Mouse (Mus musculus): ENCODE results near the gene 9030025P20Rik.
"Not testable (repeated sequence)": the region's sequence is repeated elsewhere in the genome, so short reads cannot be mapped to it uniquely, and the experiment has no call there.

9030025P20Rik gene

GRCm38 (mm10) chr17:14990116-14990702 is 11.9 kb downstream of the 9030025P20Rik start:
- peak in 1 of 2 experiments; percentile 2 for DNase-seq (ENCODE audit: low spot score in 2 of 2)

DNA sequence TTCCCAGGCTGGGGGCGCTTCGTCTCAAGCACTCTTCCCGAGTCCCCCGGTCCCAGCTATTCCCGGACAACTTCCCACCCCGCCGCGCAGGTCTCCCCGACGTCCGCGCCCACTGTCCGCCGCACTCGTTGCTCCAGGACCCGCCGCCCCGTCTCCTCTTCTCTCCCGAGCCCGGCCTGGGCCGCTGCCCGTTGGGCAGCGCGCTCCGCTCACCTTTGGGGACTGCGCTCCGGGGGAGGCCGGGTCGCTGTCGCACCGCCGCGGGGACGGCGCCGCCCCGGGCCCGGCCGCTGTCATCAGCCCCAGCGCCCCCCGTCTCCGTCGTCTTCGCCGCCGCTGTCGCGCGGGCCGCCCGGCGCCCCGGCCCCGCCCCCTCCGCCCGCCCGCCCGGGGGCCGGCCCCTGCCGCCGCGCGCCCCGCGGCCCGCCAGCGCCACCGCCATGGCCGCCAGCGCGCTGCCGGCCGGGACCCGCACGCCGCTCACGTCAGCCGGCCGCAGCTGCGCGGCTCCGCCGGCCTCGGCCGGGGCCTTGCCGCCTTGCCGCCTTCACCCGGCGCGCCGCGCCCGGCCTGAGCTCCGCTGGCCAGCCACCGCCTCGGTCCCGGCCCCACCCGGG is 14.4 kb downstream of the 9030025P20Rik start:
- DNase-seq (ENCODE audit: low spot score in 2 of 2): not testable (repeated sequence)

DNA sequence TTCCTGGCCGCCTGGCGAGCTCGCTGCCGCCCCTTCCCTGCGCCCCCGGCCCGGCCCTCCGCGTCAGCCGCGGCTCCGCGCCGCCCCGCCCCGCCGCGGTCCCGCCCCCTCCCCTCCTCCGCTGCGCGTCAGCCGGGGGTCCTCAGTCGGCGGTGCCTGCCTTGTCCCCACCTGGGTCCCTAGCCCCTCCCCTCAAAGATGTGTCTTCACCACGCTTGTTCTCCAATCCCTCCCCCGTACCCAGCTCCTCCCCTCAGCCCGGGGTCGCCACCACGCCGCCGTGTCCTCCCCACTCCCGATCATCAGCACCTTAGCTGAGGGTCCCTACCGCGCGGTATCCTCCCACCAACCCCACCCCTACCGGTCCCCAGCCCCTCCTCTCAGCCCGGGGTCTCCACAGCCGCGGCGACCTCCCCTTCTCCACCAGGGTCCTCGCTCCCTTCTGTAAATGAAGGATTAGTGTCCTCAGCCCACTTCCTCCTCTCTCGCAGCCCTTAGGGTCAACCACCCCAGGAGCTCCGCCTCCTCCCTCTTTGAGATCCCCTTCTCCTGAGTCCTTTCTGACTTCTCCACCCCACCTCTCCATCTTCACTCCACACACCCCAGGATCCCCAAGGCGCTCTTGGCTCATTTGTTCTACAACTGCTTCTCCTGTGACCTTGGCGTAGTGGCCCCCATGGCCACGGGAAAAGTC is 15.0 kb downstream of the 9030025P20Rik start:
- DNase-seq (ENCODE audit: low spot score in 2 of 2): not testable (repeated sequence)

DNA sequence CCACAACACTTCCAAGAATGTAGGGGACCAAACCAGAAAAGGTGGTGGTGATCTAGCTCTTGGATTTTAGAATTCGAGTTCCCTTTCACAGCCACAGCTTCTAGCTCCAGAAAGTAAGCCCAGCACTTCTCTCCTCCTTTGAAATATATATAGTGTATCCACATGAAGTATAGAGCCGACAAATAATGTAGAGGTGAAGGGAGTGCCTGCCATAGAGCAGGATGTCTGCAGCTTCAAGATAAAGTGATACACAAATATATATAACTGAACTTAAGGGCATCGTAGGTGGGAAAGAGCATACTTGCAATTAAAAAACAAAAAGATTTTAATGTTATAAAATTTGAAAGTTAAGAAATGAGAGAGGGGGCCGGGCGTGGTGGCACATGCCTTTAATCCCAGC is 15.9 kb downstream of the 9030025P20Rik start:
- DNase-seq (ENCODE audit: low spot score in 2 of 2): not testable (repeated sequence)

GRCm38 (mm10) chr17:15000047-15000446 is 21.8 kb downstream of the 9030025P20Rik start:
- not testable (repeated sequence) for DNase-seq (ENCODE audit: low spot score in 2 of 2)

GRCm38 (mm10) chr17:15009088-15009487 is 30.8 kb downstream of the 9030025P20Rik start:
- not testable (repeated sequence) for DNase-seq (ENCODE audit: low spot score in 2 of 2)

- DNase-seq (ENCODE audit: low spot score in 2 of 2): not testable (repeated sequence)
Observed at GRCm38 (mm10) chr17:15009706-15010413, 31.6 kb downstream of the 9030025P20Rik start, which contains the start of gene Gm3435. Gene Gm3435 (plus strand): TSS chr17:15010176.

DNA sequence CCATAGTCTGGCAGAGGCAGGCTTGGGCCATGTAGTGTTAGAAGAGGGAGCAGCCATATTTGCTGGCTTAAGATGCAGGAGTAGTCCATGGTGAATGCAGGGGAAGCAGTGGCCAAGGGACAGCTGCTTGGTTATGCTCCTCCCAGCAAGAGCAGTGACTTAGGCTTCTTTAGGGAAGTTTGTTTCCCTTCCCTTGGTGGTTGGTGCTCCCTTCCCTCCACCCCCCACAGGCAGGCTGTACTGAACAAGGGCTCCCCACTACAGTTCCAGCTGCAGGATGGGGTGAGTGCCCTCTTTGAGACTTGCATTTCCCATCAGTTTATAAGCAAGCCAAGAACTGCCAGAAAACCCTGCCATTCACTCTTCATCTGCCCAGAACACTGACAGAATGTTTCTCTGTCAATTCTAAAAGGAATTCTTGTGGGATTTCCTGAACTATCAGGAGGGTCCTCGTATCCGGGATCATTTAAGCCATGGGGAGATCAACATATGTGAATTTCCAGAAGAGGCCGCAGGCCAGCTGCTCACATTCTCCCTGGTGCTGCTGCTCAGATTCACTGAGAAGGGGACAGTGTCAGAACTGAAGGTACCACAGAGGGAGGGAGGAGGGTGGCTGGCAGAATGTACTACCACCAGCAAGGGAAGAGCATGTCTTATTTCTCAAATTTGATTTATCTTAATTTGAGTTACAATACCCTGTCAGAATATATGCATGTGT is 43.4 kb downstream of the 9030025P20Rik start:
- peak; percentile 4 to 17 for DNase-seq (ENCODE audit: low spot score in 2 of 2)

DNA sequence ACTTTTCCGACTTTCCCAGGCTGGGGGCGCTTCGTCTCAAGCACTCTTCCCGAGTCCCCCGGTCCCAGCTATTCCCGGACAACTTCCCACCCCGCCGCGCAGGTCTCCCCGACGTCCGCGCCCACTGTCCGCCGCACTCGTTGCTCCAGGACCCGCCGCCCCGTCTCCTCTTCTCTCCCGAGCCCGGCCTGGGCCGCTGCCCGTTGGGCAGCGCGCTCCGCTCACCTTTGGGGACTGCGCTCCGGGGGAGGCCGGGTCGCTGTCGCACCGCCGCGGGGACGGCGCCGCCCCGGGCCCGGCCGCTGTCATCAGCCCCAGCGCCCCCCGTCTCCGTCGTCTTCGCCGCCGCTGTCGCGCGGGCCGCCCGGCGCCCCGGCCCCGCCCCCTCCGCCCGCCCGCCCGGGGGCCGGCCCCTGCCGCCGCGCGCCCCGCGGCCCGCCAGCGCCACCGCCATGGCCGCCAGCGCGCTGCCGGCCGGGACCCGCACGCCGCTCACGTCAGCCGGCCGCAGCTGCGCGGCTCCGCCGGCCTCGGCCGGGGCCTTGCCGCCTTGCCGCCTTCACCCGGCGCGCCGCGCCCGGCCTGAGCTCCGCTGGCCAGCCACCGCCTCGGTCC is 45.7 kb downstream of the 9030025P20Rik start:
- DNase-seq (ENCODE audit: low spot score in 2 of 2): not testable (repeated sequence)

GRCm38 (mm10) chr17:15024502-15025193 is 46.4 kb downstream of the 9030025P20Rik start:
- DNase-seq (ENCODE audit: low spot score in 2 of 2): not testable (repeated sequence)

GRCm38 (mm10) chr17:15025513-15025912 is 47.2 kb downstream of the 9030025P20Rik start:
- DNase-seq (ENCODE audit: low spot score in 2 of 2): not testable (repeated sequence)

DNA sequence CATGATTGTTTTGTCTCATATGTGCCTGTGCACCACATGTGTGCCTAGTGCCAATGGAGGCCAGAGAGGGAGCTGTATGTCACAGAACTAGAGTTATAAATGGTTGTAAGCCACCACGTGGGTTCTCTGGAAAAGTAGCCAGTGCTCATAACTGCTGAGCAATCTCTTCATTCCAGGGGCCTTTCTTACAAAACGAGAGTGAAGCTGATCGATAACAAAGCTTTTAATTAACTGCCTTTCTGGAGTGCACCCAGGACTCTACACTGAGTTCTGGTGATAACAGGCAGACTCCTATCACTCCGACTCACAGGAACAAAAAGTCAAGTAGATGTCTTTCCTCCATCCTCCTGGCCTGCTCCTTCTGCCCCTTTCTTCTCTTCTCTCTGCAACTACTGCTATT is 53.1 kb downstream of the 9030025P20Rik start:
- not testable (repeated sequence) for DNase-seq (ENCODE audit: low spot score in 2 of 2)

GRCm38 (mm10) chr17:15040455-15040854 is 62.2 kb downstream of the 9030025P20Rik start:
- DNase-seq (ENCODE audit: low spot score in 2 of 2): not testable (repeated sequence)
